Mouse (Mus musculus): Measurements from ENCODE around the gene Eid2. TPM values are rescaled to one million over a fixed set of nuclear protein-coding genes. Genes with fewer than 3 reads are reported as not detected.

Eid2 gene
- polyA plus RNA-seq (2015; fragmentation: Nextera tagmentation; extraction: Ambion mirVana), result 7.0 and 7.9 TPM in 2 replicates

DNA sequence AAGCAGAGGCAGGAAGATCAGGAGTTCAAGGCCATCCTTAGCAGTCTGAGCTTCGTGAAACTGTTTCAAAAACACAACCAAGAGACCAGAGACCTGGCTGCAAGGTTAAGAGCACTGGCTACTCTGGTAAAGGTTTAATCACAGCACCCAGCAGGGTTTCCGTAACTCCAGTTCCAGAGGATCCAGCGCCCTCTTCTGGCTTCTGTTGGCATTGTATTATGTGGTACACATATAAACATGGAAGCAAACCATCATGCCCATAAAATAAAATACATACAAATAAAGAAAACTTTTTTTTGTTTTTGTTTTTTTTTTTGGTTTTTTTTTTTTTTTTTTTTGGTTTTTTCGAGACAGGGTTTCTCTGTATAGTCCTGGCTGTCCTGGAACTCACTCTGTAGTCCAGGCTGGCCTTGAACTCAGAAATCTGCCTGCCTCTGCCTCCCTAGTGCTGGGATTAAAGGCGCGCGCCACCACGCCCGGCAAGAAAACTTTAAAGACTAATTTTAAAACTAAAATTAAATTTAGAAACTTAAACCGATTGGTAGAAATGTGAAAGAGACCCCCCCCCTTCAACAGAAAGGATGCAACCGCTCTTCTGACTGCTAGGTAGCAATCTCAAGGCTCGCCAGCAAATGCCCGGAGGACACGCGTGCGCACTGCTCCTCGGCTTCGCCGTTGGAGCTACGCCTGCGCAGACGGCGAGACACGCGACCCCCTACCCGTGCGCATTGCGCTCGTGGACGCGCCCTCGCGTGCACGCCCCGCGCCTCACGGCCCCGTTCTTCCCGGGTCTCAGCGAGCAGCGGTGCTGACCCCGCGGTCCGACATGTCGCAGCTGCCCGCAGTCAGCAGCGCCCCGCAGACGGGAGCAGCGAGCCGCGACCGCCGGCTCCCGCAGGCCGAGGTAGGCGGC is at the start of gene Eid2:
Eid2 (plus strand) TSS at position 753 of the 913 bp plus-strand sequence.

DNA sequence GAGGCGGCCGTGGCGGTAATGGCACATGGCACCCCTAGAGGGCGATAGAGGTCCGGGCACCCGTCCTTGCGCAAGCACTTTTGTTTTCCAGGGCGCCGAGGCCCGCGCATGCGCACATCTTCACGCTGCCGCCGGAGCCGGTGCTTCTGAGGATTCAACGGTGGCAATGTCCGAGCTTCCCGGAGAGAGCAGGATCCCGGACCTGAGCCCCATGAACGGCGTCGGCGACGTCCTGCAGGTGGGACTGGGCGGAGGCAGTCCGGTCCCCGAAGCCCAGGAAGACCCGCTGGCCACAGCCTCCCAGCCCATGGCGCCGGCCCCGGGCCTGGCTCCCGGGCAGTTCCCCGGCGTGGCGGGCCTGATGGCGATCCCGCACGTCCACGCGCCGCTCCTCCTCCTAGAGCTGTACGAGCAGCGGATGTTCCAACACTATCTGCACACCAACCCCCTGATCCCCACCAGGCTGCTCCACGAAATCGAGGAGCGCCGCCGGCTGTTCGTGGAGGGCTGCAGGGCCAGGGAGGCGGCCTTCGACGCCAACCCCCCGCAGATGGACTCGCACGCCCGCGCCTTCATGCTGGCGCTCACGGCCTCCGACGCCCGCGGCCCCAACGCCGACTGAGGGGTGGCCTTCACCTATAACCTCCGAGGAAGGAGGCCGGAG is 10.1 kb downstream of the Eid2 start, which contains the start of gene Eid2b:
Eid2b (plus strand) TSS at position 125 of the 664 bp plus-strand sequence.

DNA sequence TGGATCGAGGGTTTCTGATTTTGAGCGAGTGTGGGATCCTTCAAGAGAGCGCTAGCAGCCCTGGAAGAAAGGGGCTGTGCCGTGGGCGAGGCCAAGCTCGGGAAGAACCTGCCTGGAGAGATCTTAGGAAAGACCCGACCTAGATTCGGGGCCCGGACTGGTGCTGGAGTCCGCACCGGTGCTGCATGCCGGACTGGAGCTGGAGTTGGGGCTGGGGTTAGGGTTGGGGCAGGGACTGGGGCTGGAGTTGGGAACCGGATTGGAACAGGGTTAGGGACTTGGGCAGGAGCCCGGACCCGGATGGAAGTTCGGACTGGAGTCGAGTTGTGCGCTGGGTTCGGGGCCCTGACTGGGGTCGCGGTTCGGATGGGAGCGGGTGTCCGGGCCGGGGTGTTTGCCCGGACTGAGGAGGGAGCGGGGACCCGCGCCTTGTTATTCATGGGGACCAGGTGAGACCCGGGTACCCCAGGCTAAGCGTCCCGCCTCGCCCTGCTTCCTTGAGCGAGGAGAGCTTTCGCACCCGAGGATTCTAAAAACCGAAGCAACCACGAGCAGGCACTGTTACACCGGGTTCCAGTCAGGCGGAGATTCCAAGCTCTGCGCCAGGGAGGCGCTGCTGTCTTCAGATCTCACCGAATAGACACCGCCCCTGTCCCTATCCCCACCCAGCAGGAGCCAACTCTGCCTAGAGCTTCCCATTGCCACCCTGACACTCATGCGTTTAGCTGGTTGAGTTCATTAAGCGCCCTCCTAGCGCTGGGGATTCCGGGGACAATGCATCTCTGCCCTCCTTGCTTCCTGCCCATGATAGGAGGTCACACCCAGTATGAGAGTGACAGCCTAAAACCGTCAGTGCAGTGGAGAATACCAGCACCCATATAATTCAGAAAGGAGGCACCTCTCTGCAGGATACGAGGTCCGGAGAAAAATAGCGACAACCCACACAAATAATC is 23.2 kb downstream of the Eid2 start, which contains the start of gene Selenov:
Selenov (minus strand) TSS at position 549 of the 953 bp plus-strand sequence.

DNA sequence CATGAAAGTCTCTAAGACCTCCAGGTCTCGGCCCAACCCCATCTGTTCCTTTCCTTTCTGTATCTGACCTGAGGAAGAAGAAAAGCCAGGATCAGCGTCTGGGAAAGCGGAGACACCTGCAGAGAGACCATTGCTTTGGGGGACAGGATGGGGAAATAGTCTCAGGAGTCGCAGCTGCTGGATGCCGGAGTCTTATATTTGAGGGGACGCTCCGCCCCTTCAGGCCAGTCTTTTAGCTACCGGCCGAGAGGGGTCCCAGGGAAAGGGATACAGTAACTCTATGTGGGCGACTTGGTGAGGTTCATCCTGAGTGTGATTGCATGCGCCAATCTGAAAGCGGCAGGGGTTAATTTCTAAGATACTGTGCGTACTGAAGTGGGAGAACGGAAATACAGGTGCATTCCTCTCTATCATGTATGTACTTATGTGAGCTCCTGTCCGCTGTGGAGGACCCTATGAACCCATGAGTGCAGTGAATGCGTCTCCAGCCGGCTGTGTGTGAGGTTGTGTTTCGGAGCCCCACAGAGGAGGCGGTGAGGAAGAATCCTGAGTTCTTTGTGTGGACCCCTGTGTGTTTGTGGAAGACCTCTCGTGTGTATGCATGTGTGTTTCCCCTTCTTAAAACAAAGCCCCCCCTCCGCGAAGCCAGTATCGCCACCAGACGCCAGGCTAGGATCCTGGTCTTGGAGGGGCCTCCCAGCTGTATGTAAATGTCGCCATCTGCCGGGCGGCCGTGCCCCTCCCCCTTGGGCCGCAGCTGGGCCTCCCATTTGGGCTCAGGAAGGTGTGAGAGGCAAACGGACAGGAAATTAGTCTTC is 34.1 kb downstream of the Eid2 start, which contains the start of gene Dll3:
Dll3 (minus strand) TSS at position 623 of the 818 bp plus-strand sequence.

DNA sequence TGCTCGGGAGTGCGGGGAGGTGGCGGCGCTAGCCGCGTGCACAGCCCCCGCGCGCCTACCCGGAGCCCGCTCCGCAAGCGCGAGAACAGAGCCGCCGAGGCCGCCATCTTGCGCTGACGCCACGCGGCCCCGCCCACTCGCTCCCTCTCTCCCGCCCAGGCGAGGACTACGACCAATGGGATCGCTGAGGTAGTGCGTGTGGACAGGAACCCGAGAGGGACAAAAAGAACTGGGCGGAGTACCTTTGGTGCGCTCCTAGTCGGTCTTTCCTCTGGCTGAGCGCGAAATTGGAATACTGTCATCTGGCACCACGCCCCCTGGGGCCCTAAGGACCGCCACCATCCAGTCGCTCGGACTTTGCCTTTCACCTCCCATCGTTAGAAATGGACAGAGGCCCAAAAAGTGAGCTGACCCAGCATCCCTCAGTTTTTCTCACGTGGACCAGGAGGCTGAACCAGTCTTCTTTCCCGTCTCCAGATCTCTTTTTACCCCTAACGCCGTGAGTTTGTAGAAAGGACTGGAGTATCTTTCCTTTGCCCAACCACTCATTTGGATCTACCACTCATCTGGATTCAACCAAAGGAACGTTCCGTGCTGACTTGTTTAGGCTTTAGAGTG is 44.4 kb downstream of the Eid2 start, which contains the start of gene Timm50:
Timm50 (minus strand) TSS at position 147 of the 618 bp plus-strand sequence.

Other genes with a start within 250 kb of the Eid2 start
- 179 and 196 TPM in 2 replicates for gene Psmc4, start 217.8 kb upstream of the Eid2 start, polyA plus RNA-seq (2015; fragmentation: Nextera tagmentation; extraction: Ambion mirVana)
- not detected in 2 replicates for gene Fcgbp, start 196.6 kb upstream of the Eid2 start, polyA plus RNA-seq (2015; fragmentation: Nextera tagmentation; extraction: Ambion mirVana)
- gene 9530053A07Rik, start 138.4 kb upstream of the Eid2 start, polyA plus RNA-seq (2015; fragmentation: Nextera tagmentation; extraction: Ambion mirVana), result not detected in 2 replicates
- gene Fbl, start 98.2 kb upstream of the Eid2 start, polyA plus RNA-seq (2015; fragmentation: Nextera tagmentation; extraction: Ambion mirVana), result 38.9 and 55.1 TPM in 2 replicates
- 49.8 and 62.1 TPM in 2 replicates for gene Dyrk1b, start 88.4 kb upstream of the Eid2 start, polyA plus RNA-seq (2015; fragmentation: Nextera tagmentation; extraction: Ambion mirVana)
- 9.4 and 10.3 TPM in 2 replicates for gene Eid2b, start 9.9 kb downstream of the Eid2 start, polyA plus RNA-seq (2015; fragmentation: Nextera tagmentation; extraction: Ambion mirVana)
- gene Selenov, start 23.3 kb downstream of the Eid2 start, polyA plus RNA-seq (2015; fragmentation: Nextera tagmentation; extraction: Ambion mirVana), result 0.16 TPM in 1 of 2 replicates, not detected in the other
- not detected in 2 replicates for gene Dll3, start 34.4 kb downstream of the Eid2 start, polyA plus RNA-seq (2015; fragmentation: Nextera tagmentation; extraction: Ambion mirVana)
- 71.8 and 92.4 TPM in 2 replicates for gene Timm50, start 44.2 kb downstream of the Eid2 start, polyA plus RNA-seq (2015; fragmentation: Nextera tagmentation; extraction: Ambion mirVana)
- gene Supt5, start 70.9 kb downstream of the Eid2 start, polyA plus RNA-seq (2015; fragmentation: Nextera tagmentation; extraction: Ambion mirVana), result 44.9 and 47.5 TPM in 2 replicates
- 568 and 593 TPM in 2 replicates for gene Rps16, start 82.8 kb downstream of the Eid2 start, polyA plus RNA-seq (2015; fragmentation: Nextera tagmentation; extraction: Ambion mirVana)
- 18.0 and 18.7 TPM in 2 replicates for gene Plekhg2, start 104.7 kb downstream of the Eid2 start, polyA plus RNA-seq (2015; fragmentation: Nextera tagmentation; extraction: Ambion mirVana)
- gene Zfp36, start 112.4 kb downstream of the Eid2 start, polyA plus RNA-seq (2015; fragmentation: Nextera tagmentation; extraction: Ambion mirVana), result 9.9 and 12.2 TPM in 2 replicates
- gene Med29, start 124.8 kb downstream of the Eid2 start, polyA plus RNA-seq (2015; fragmentation: Nextera tagmentation; extraction: Ambion mirVana), result 39.1 and 40.9 TPM in 2 replicates
- 49.3 TPM in 2 replicates for gene Paf1, start 125.1 kb downstream of the Eid2 start, polyA plus RNA-seq (2015; fragmentation: Nextera tagmentation; extraction: Ambion mirVana)
- gene Gmfg, start 169.6 kb downstream of the Eid2 start, polyA plus RNA-seq (2015; fragmentation: Nextera tagmentation; extraction: Ambion mirVana), result 21.4 and 29.1 TPM in 2 replicates
- gene Lrfn1, start 184.1 kb downstream of the Eid2 start, polyA plus RNA-seq (2015; fragmentation: Nextera tagmentation; extraction: Ambion mirVana), result 0.38 and 0.43 TPM in 2 replicates
- not detected in 2 replicates for gene Ifnl2, start 242.6 kb downstream of the Eid2 start, polyA plus RNA-seq (2015; fragmentation: Nextera tagmentation; extraction: Ambion mirVana)

Measured in skeletal muscle tissue, postnatal 0 days (tissue).